Mouse (Mus musculus): ENCODE measurements around the gene Zc3h7b.
"Not testable (repeated sequence)": the region's sequence is repeated elsewhere in the genome, so short reads cannot be mapped to it uniquely, and the experiment has no call there.

Gene Zc3h7b

GRCm38 (mm10) chr15:81739296-81739695, 5.6 kb upstream of the Zc3h7b start:
- DNase-seq (ENCODE audit: low read depth, low spot score): no peak

- DNase-seq (ENCODE audit: low read depth, low spot score): no peak
Measured at GRCm38 (mm10) chr15:81739924-81740323, 4.9 kb upstream of the Zc3h7b start.

- not testable (repeated sequence) for DNase-seq (ENCODE audit: low read depth, low spot score)
Measured at GRCm38 (mm10) chr15:81742368-81742767, 2.5 kb upstream of the Zc3h7b start.

- peak; percentile 44 for DNase-seq (ENCODE audit: low read depth, low spot score)
Measured at GRCm38 (mm10) chr15:81745601-81746114, 801 bp downstream of the Zc3h7b start.

- DNase-seq (ENCODE audit: low read depth, low spot score): no peak
Measured at GRCm38 (mm10) chr15:81749742-81750141, 4.9 kb downstream of the Zc3h7b start.

- no peak for DNase-seq (ENCODE audit: low read depth, low spot score)
Measured at GRCm38 (mm10) chr15:81753669-81754068, 8.8 kb downstream of the Zc3h7b start.

GRCm38 (mm10) chr15:81758701-81759100, 13.8 kb downstream of the Zc3h7b start:
- no peak for DNase-seq (ENCODE audit: low read depth, low spot score)

GRCm38 (mm10) chr15:81759542-81759941, 14.7 kb downstream of the Zc3h7b start:
- DNase-seq (ENCODE audit: low read depth, low spot score): no peak

- DNase-seq (ENCODE audit: low read depth, low spot score): no peak
Measured at GRCm38 (mm10) chr15:81760361-81761079, 15.7 kb downstream of the Zc3h7b start.

GRCm38 (mm10) chr15:81761381-81761780, 16.5 kb downstream of the Zc3h7b start:
- DNase-seq (ENCODE audit: low read depth, low spot score): no peak

- DNase-seq (ENCODE audit: low read depth, low spot score): no peak
Measured at GRCm38 (mm10) chr15:81761959-81762358, 17.1 kb downstream of the Zc3h7b start.

GRCm38 (mm10) chr15:81764573-81764972, 19.7 kb downstream of the Zc3h7b start:
- no peak for DNase-seq (ENCODE audit: low read depth, low spot score)

- no peak for DNase-seq (ENCODE audit: low read depth, low spot score)
Measured at GRCm38 (mm10) chr15:81765651-81766050, 20.8 kb downstream of the Zc3h7b start.

- no peak for DNase-seq (ENCODE audit: low read depth, low spot score)
Measured at GRCm38 (mm10) chr15:81766439-81766838, 21.6 kb downstream of the Zc3h7b start.

GRCm38 (mm10) chr15:81769037-81769436, 24.2 kb downstream of the Zc3h7b start:
- no peak for DNase-seq (ENCODE audit: low read depth, low spot score)

- DNase-seq (ENCODE audit: low read depth, low spot score): no peak
Measured at GRCm38 (mm10) chr15:81772431-81773120, 27.7 kb downstream of the Zc3h7b start.

- DNase-seq (ENCODE audit: low read depth, low spot score): no peak
Measured at GRCm38 (mm10) chr15:81774505-81775171, 29.8 kb downstream of the Zc3h7b start.

- no peak for DNase-seq (ENCODE audit: low read depth, low spot score)
Measured at GRCm38 (mm10) chr15:81776631-81777422, 32.0 kb downstream of the Zc3h7b start.

- no peak for DNase-seq (ENCODE audit: low read depth, low spot score)
Measured at GRCm38 (mm10) chr15:81781816-81782215, 37.0 kb downstream of the Zc3h7b start.

GRCm38 (mm10) chr15:81784762-81785161, 39.9 kb downstream of the Zc3h7b start:
- no peak for DNase-seq (ENCODE audit: low read depth, low spot score)

- no peak for DNase-seq (ENCODE audit: low read depth, low spot score)
Measured at GRCm38 (mm10) chr15:81785701-81786100, 40.8 kb downstream of the Zc3h7b start.

GRCm38 (mm10) chr15:81787525-81787924, 42.7 kb downstream of the Zc3h7b start:
- no peak for DNase-seq (ENCODE audit: low read depth, low spot score)
